Comparison of ENCODE assay signal across 8 mouse cellular contexts in genomic region chr5:125964039-125964438, GRCm38 (mm10).
A peak's percentile ranks its signal among the peaks of the same experiment; 100 is the strongest.
DNase-seq lines count a peak whose midpoint lies in the region; ATAC-seq and TF ChIP-seq lines count a peak whose summit lies in the region.

No protein-coding gene starts in this region.

- no peak overlapping the region for H3K9ac ChIP-seq in kidney, embryonic 16.5 days (replicated peaks; ENCODE audit: low read length)
- H3K9ac ChIP-seq in CH12.LX (ENCODE audit: insufficient read depth, low read depth) = no peak overlapping the region
- H3K9ac ChIP-seq in ES-E14 (ENCODE audit: insufficient read depth, low read depth, low read length, poor library complexity, severe bottlenecking) = no peak overlapping the region

- H3K4me1 ChIP-seq in kidney, adult 2 months (ENCODE audit: control insufficient read depth, insufficient read depth, low read length) = no peaks in the 10 kb centered on the region
- H3K4me1 ChIP-seq in kidney, embryonic 16.5 days (ENCODE audit: insufficient read depth, low read length) = no peaks in the 10 kb centered on the region
- no peaks in the 10 kb centered on the region for H3K4me1 ChIP-seq in CH12.LX (ENCODE audit: control insufficient read depth in 1 of 2, insufficient read depth in 2 of 2)
- no peaks in the 10 kb centered on the region for H3K4me1 ChIP-seq in ES-E14 (ENCODE audit: control insufficient read depth in 2 of 2, insufficient read depth in 2 of 2, low read length in 2 of 2, poor library complexity in 1 of 2)

- no peak; the same call in 1 of the 2 replicates for TF ChIP-seq RAD21 in CH12.LX (IDR thresholded peaks at IDR 0.05; ENCODE audit: low read depth, low read length)

- H3K9me3 ChIP-seq in kidney, embryonic 16.5 days (ENCODE audit: low read length) = no peaks in the 10 kb centered on the region
- peaks cover 67% of the 10 kb centered on the region for H3K9me3 ChIP-seq in CH12.LX (replicated peaks; ENCODE audit: low read length)
- H3K9me3 ChIP-seq in ES-E14 (ENCODE audit: control insufficient read depth, insufficient read depth, low read depth, low read length) = no peaks in the 10 kb centered on the region

- H3K27ac ChIP-seq in kidney, adult 2 months (ENCODE audit: insufficient read depth, low read depth, low read length) = no peak overlapping the region
- no peak overlapping the region for H3K27ac ChIP-seq in kidney, embryonic 16.5 days (ENCODE audit: low read length)
- H3K27ac ChIP-seq in CH12.LX (ENCODE audit: insufficient read depth, low read depth) (no peak overlapping the region), ES-E14 (ENCODE audit: insufficient read depth, low read depth, low read length, poor library complexity, severe bottlenecking) (no peak overlapping the region)

- 70% methylated on average over 8 of the region's 8 CpGs for WGBS in kidney, adult 2 months
- WGBS in kidney, embryonic 16.5 days = 71% methylated on average over 8 of the region's 8 CpGs

- TF ChIP-seq EP300 in CH12.LX (IDR thresholded peaks at IDR 0.05; ENCODE audit: low read length) = no peak

- no peak overlapping the region for H3K4me3 ChIP-seq in kidney, adult 2 months (ENCODE audit: insufficient read depth, low read depth, low read length)
- H3K4me3 ChIP-seq in kidney, embryonic 16.5 days (ENCODE audit: low read length) = no peak overlapping the region
- H3K4me3 ChIP-seq in CH12.LX (replicated peaks in 1 of 3; ENCODE audit: low read depth in 2 of 3, low read length in 2 of 3, poor library complexity in 1 of 3) (no peak overlapping the region), ES-E14 (ENCODE audit: insufficient read depth in 1 of 2, low read depth in 1 of 2, low read length in 2 of 2, poor library complexity in 1 of 2, severe bottlenecking in 1 of 2) (no peak overlapping the region)

- no peaks in the 10 kb centered on the region for H3K79me2 ChIP-seq in CH12.LX (replicated peaks; ENCODE audit: control insufficient read depth, extremely low read depth, insufficient read depth, poor library complexity, severe bottlenecking)

- dilution Hi-C loops in CH12.LX (cut with MboI; ENCODE audit: extremely low pct_ligation_motif_present, extremely low pct_unique_long_range_greater_than_20kb, low sequenced_read_pairs) = no loop called here

- H3K27me3 ChIP-seq in kidney, adult 2 months (replicated peaks; ENCODE audit: control insufficient read depth, insufficient read depth, low read length) = no peaks in the 10 kb centered on the region
- H3K27me3 ChIP-seq in kidney, embryonic 16.5 days (ENCODE audit: insufficient read depth, low read length) = no peaks in the 10 kb centered on the region
- no peaks in the 10 kb centered on the region for H3K27me3 ChIP-seq in CH12.LX (replicated peaks)

- no peak for TF ChIP-seq POLR2A in kidney, adult 2 months (IDR thresholded peaks at IDR 0.05; ENCODE audit: low read depth, low read length)
- no peak for TF ChIP-seq POLR2A in CH12.LX (IDR thresholded peaks at IDR 0.05; ENCODE audit: low read depth, low read length)

- peak; percentile 23 for DNase-seq in kidney, adult 2 months
- DNase-seq in CH12.LX (ENCODE audit: extremely low read depth) (peak; percentile 0), ES-E14 (ENCODE audit: low read depth, low spot score) (peak; percentile 50)
- DNase-seq in kidney, adult 9 months = peak; percentile 24
- DNase-seq in urinary bladder, adult 2 months (ENCODE audit: low spot score) = no peak
- DNase-seq in left cerebral cortex, adult 11 months (ENCODE audit: low spot score) = no peak

- no peak overlapping the region for H3K4me2 ChIP-seq in kidney, embryonic 16.5 days (replicated peaks; ENCODE audit: low read depth, low read length)
- no peak overlapping the region for H3K4me2 ChIP-seq in CH12.LX (ENCODE audit: insufficient read depth, low read depth, poor library complexity, severe bottlenecking)

- H3K36me3 ChIP-seq in kidney, adult 2 months (ENCODE audit: control insufficient read depth, insufficient read depth, low read length) = no peaks in the 10 kb centered on the region
- no peaks in the 10 kb centered on the region for H3K36me3 ChIP-seq in kidney, embryonic 16.5 days (ENCODE audit: insufficient read depth, low read length)
- H3K36me3 ChIP-seq in CH12.LX (replicated peaks in 1 of 2; ENCODE audit: control insufficient read depth in 1 of 2, insufficient read depth in 1 of 2, low read length in 1 of 2) = no peaks in the 10 kb centered on the region
- H3K36me3 ChIP-seq in ES-E14 (ENCODE audit: control insufficient read depth, insufficient read depth, low read length, poor library complexity, severe bottlenecking) = no peaks in the 10 kb centered on the region

- in situ Hi-C loops in CH12.LX (cut with MboI; ENCODE audit: low pct_ligation_motif_present, low pct_unique_long_range_greater_than_20kb, low sequenced_read_pairs) = no loop called here
- in situ Hi-C loops in ES-E14 (cut with MboI; ENCODE audit: low sequenced_read_pairs in 2 of 2, unreplicated experiment in 2 of 2) = no loop called here

- no peak for ATAC-seq in kidney, embryonic 16.5 days (ENCODE audit: low FRiP score, low TSS enrichment)
- ATAC-seq in granulocyte monocyte progenitor cell, adult 5-6 weeks (replicated peaks; ENCODE audit: poor library complexity, severe bottlenecking) = no peak

- TF ChIP-seq CTCF in kidney, adult 2 months (conservative IDR thresholded peaks at IDR 0.05; ENCODE audit: insufficient read depth, insufficient read length, low read depth, low read length) = peak; percentile 58
- peak; percentile 8 to 10; a peak in 1 of 4 replicates for TF ChIP-seq CTCF in CH12.LX (conservative IDR thresholded peaks at IDR 0.05 in 1 of 2, IDR thresholded peaks at IDR 0.05 in 1 of 2; ENCODE audit: low read depth in 2 of 2, low read length in 2 of 2)

TF ChIP-seq in CH12.LX, 34 proteins besides CTCF, POLR2A, EP300 and RAD21:
- TF ChIP-seq TBP (conservative IDR thresholded peaks at IDR 0.05; ENCODE audit: low read depth, low read length) = no peak
- TF ChIP-seq BHLHE40 (IDR thresholded peaks at IDR 0.05; ENCODE audit: low read depth, low read length) = no peak
- TF ChIP-seq E2F4 (IDR thresholded peaks at IDR 0.05; ENCODE audit: insufficient replicate concordance, low read depth, low read length) = no peak
- no peak for TF ChIP-seq ELF1 (IDR thresholded peaks at IDR 0.05; ENCODE audit: low read depth, low read length)
- no peak for TF ChIP-seq ETS1 (conservative IDR thresholded peaks at IDR 0.05; ENCODE audit: low read depth, low read length)
- no peak for TF ChIP-seq MEF2A (IDR thresholded peaks at IDR 0.05; ENCODE audit: borderline replicate concordance, low read depth, low read length)
- TF ChIP-seq MAX (IDR thresholded peaks at IDR 0.05; ENCODE audit: low read length) = no peak
- no peak for TF ChIP-seq POLR2AphosphoS2 (IDR thresholded peaks at IDR 0.05; ENCODE audit: low read depth, low read length)
- no peak for TF ChIP-seq ZNF384 (IDR thresholded peaks at IDR 0.05; ENCODE audit: low read depth, low read length)
- no peak for TF ChIP-seq JUN (IDR thresholded peaks at IDR 0.05; ENCODE audit: insufficient read depth, low read depth, low read length)
- no peak for TF ChIP-seq USF1 (IDR thresholded peaks at IDR 0.05; ENCODE audit: low read depth, low read length)

TF ChIP-seq in ES-E14, 5 proteins besides CTCF, POLR2A, EP300 and RAD21:
- no peak for TF ChIP-seq ZC3H11A (IDR thresholded peaks at IDR 0.05; ENCODE audit: borderline replicate concordance, low read depth, low read length)
- TF ChIP-seq MAFK (IDR thresholded peaks at IDR 0.05; ENCODE audit: insufficient read depth, low read depth, low read length) = no peak
- no peak for TF ChIP-seq CHD2 (IDR thresholded peaks at IDR 0.05; ENCODE audit: low read depth, low read length)
- no peak for TF ChIP-seq ZNF384 (IDR thresholded peaks at IDR 0.05; ENCODE audit: low read depth, low read length)
- no peak for TF ChIP-seq HCFC1 (IDR thresholded peaks at IDR 0.05; ENCODE audit: borderline replicate concordance, insufficient read depth, low read length)
TF ChIP-seq in ES-E14: peak in this region for 0.

Comparison
In these comparisons a context has a peak if more than half of its experiments do, and no peak if none do; other contexts are left out.
1. DNase-seq: peak in kidney, adult 2 months (single experiment), CH12.LX (single experiment), ES-E14 (single experiment) and kidney, adult 9 months (single experiment); none in urinary bladder, adult 2 months (single experiment) and left cerebral cortex, adult 11 months (single experiment).